Mouse (Mus musculus): ENCODE data around the gene Bpifc. TPM values are rescaled to one million over a fixed set of nuclear protein-coding genes. Genes with fewer than 3 reads are reported as not detected.

Bpifc gene
- total and polyA plus RNA-seq, 2 experiments from 2014 or later = not detected

DNA sequence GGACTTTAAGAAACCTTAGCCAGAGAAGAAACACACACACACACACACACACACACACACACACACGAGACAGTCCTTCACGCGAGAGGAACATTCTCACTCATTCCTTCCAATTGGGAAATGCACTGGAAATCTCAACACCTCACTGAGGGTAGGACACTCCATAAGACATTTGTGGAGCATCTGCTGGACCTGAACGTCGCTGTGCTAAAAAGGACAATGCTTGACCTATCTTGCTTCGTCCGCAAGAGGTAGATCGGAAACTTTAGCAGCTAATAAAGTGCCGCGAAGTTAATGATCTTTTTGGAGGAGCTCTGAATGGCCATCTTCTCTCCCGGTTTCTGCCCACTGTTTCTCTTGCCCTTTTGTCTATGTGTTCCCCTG lies 82.5 kb downstream of the Bpifc start:
- ATAC-seq (ENCODE audit: insufficient read depth, low read depth) (no peak), DNase-seq (ENCODE audit: low spot score) (no peak)
- Histone ChIP-seq H3K9ac (replicated peaks; ENCODE audit: low read depth, low read length) (no peak overlapping the region), H3K4me3 (ENCODE audit: low read depth, low read length) (peak overlapping the region; percentile 56; the same call in 1 of the 2 replicates), H3K4me2 (ENCODE audit: low read depth, low read length) (peak overlapping the region; percentile 92; the same call in 1 of the 2 replicates), H3K27me3 (ENCODE audit: control insufficient read depth, insufficient read depth, low read length) (peaks cover 20% of the 10 kb centered on the region), H3K4me1 (ENCODE audit: control insufficient read depth, insufficient read depth) (peaks cover 12% of the 10 kb centered on the region; the same call in 1 of the 2 replicates), H3K36me3 (replicated peaks; ENCODE audit: control insufficient read depth, insufficient read depth, low read length) (no peaks in the 10 kb centered on the region), H3K27ac (ENCODE audit: low read depth) (no peak overlapping the region), H3K9me3 (replicated peaks; ENCODE audit: control insufficient read depth, low read length) (no peaks in the 10 kb centered on the region)
- WGBS = 52% methylated on average over 11 of the region's 11 CpGs
- TF ChIP-seq CTCF (IDR thresholded peaks at IDR 0.05; ENCODE audit: low read depth) = no peak
- TF ChIP-seq EP300 (IDR thresholded peaks at IDR 0.05; ENCODE audit: low read depth) = no peak

DNA sequence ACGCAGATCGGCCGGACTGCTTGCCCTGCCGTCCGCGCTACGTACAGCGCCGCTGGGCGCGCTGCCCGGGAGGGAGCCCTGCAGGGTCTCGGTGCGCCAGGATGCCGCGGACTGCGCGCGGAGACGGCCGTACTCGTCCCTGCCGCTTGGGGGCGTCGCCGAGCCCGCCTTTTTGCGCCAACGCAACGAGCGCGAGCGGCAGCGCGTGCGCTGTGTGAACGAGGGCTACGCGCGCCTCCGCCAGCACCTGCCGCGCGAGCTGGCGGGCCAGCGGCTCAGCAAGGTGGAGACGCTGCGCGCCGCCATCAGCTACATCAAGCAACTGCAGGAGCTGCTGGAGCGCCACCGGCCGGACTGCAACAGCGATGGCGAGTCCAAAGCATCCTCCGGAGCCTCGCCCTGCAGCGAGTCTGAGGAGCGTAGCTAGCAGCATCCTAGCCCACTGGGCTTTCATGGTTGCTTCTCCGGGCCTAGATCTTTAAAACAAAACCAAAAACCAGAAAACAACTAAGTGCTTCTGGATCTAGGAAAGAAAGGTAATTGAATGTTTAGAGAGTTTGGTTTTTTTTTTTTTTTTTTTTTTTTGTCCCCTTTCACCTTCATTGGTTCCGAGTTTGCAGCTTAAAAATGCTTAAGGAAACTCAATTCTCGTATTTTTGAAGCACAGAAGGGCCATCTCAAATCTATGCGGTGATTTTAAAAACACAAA lies 83.0 kb downstream of the Bpifc start:
- WGBS = 1% methylated on average over 63 of the region's 63 CpGs
- TF ChIP-seq CTCF (IDR thresholded peaks at IDR 0.05; ENCODE audit: low read depth) (peak; percentile 22; the same call in 1 of the 2 replicates), EP300 (IDR thresholded peaks at IDR 0.05; ENCODE audit: low read depth) (no peak)

DNA sequence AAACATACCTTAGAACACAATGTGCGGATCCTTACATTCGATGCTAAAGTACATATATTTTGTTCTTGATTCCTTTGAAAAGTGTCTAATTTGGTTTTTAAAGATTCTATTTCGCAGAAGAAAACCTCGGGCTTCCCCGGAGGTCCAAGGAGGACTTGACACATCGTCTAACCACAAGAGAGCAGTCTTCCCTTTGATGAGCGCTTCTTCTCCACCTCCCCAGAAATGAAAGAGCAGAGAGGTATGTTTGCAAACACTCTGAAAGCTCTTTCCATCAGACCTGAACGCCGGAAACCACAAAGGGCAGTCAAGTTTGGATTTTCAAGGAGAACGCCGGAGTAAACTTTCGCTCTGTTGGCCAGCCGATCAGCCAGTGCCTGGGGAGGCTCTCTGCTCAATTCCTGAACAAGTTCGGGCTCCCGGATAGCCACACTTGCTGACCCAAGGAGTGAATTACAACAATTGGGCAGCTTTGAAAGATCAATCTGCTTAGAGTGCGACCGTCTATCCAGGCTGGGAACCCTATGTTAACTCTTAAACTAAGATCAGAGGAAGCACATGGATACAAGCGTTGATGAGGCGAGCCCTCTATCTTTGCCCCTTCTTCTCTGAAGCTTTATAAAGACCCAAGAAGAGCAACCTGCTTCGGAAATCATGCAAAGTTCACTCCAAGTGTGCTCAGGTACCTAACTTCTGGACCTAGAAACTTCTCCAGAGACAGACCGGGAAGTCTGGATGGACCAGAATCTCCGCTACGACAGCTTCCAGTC lies 83.8 kb downstream of the Bpifc start, which contains the start of gene Ascl4:
TSS of gene Ascl4 (plus strand) at position 6 of the 770 bp plus-strand sequence.
- peaks cover 22% of the 10 kb centered on the region for H3K27me3 ChIP-seq (ENCODE audit: control insufficient read depth, insufficient read depth, low read length)
- H3K27ac ChIP-seq (ENCODE audit: low read depth) = no peak within 1 kb of the TSS
- H3K36me3 ChIP-seq (replicated peaks; ENCODE audit: control insufficient read depth, insufficient read depth, low read length) = no peaks in the 10 kb centered on the region
- no peaks in the 10 kb centered on the region for H3K9me3 ChIP-seq (replicated peaks; ENCODE audit: control insufficient read depth, low read length)
- DNase-seq (ENCODE audit: low spot score) (no peak), ATAC-seq (ENCODE audit: insufficient read depth, low read depth) (no peak)
- H3K4me1 ChIP-seq (ENCODE audit: control insufficient read depth, insufficient read depth) = peaks cover 12% of the 10 kb centered on the region; the same call in 1 of the 2 replicates
- H3K4me3 ChIP-seq (ENCODE audit: low read depth, low read length) = peak within 1 kb of the TSS; percentile 56
- no peak within 1 kb of the TSS for H3K9ac ChIP-seq (replicated peaks; ENCODE audit: low read depth, low read length)
- TF ChIP-seq CTCF (IDR thresholded peaks at IDR 0.05; ENCODE audit: low read depth) (no peak), EP300 (IDR thresholded peaks at IDR 0.05; ENCODE audit: low read depth) (no peak)
- H3K4me2 ChIP-seq (ENCODE audit: low read depth, low read length) = peak within 1 kb of the TSS; percentile 92
- 3% methylated on average over 23 of the region's 23 CpGs for WGBS

More for the DNA sequence above, 83.0 kb downstream of the Bpifc start:
- no peak overlapping the region for H3K9ac ChIP-seq (replicated peaks; ENCODE audit: low read depth, low read length)
- ATAC-seq (ENCODE audit: insufficient read depth, low read depth) = peak; percentile 57; the same call in 1 of the 2 replicates
- H3K9me3 ChIP-seq (replicated peaks; ENCODE audit: control insufficient read depth, low read length) = no peaks in the 10 kb centered on the region
- no peak overlapping the region for H3K27ac ChIP-seq (ENCODE audit: low read depth)
- DNase-seq (ENCODE audit: low spot score) = peak; percentile 34
- H3K36me3 ChIP-seq (replicated peaks; ENCODE audit: control insufficient read depth, insufficient read depth, low read length) = no peaks in the 10 kb centered on the region
- peaks cover 12% of the 10 kb centered on the region; the same call in 1 of the 2 replicates for H3K4me1 ChIP-seq (ENCODE audit: control insufficient read depth, insufficient read depth)
- H3K4me2 ChIP-seq (ENCODE audit: low read depth, low read length) = peak overlapping the region; percentile 92
- peak overlapping the region; percentile 56 for H3K4me3 ChIP-seq (ENCODE audit: low read depth, low read length)
- H3K27me3 ChIP-seq (ENCODE audit: control insufficient read depth, insufficient read depth, low read length) = peaks cover 22% of the 10 kb centered on the region

DNA sequence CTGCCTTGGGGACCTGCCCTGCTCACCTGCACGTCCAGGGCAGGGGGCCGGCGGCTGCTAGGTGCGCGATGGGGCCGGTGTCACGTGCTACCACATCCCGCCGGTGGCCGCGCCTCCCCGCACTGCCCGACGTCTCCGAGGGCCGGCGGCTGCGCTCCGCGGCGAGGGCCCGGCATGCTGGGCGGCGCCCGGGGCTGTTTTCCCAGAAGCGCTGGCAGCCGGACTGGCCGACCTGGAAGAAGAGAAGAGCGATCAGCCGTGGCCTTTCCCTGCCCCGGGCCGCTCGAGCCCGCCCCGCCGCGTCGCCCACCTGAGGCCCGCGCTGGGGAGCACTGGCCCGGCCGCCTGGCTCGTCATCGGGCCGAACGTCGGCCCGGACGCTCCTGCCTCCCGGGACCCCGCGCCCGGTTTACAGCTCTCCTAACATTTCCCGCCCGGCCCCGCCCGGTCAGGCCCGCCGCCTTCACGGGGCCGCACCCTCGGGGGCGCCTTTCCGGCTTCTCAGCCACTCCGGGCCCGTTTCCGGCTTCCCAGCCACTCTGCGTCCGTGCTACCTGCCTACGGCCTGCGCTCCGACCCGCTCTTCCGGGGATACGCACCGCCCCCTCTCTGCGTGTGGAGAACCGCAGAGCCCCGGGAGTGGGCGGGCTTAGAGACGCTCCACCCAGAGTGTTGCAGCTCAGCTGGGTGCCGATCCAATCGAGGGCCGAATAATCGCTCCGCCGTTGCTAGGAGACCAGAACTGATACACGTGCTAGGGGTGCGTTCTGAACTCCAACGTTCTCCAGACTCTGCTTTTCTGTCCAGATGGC lies 95.0 kb downstream of the Bpifc start, which contains the start of gene Prdm4:
TSS of gene Prdm4 (minus strand) at position 645 of the 812 bp plus-strand sequence.
- TF ChIP-seq EP300 (IDR thresholded peaks at IDR 0.05; ENCODE audit: low read depth) = no peak
- TF ChIP-seq CTCF (IDR thresholded peaks at IDR 0.05; ENCODE audit: low read depth) = peak; percentile 58
- H3K27me3 ChIP-seq (ENCODE audit: control insufficient read depth, insufficient read depth, low read length) = no peaks in the 10 kb centered on the region
- peaks cover 28% of the 10 kb centered on the region for H3K36me3 ChIP-seq (replicated peaks; ENCODE audit: control insufficient read depth, insufficient read depth, low read length)
- H3K9me3 ChIP-seq (replicated peaks; ENCODE audit: control insufficient read depth, low read length) = no peaks in the 10 kb centered on the region
- peak within 1 kb of the TSS; percentile 89 for H3K27ac ChIP-seq (ENCODE audit: low read depth)
- H3K4me3 ChIP-seq (ENCODE audit: low read depth, low read length) = peak within 1 kb of the TSS; percentile 95
- H3K9ac ChIP-seq (replicated peaks; ENCODE audit: low read depth, low read length) = peak within 1 kb of the TSS; percentile 84
- DNase-seq (ENCODE audit: low spot score) (peak; percentile 97), ATAC-seq (ENCODE audit: insufficient read depth, low read depth) (peak; percentile 100)
- H3K4me1 ChIP-seq (ENCODE audit: control insufficient read depth, insufficient read depth) = no peaks in the 10 kb centered on the region
- H3K4me2 ChIP-seq (ENCODE audit: low read depth, low read length) = peak within 1 kb of the TSS; percentile 98
- under 1% methylated on average over 61 of the region's 90 CpGs for WGBS

Other genes starting within 250 kb of the Bpifc start
- 22.5 and 29.1 TPM in 2 replicates for gene Pwp1, start 182.4 kb downstream of the Bpifc start, total RNA-seq (2014; rRNA removed; ENCODE audit: low replicate concordance)
- 25.7 and 29.4 TPM in 2 replicates for gene Pwp1, start 182.4 kb downstream of the Bpifc start, polyA plus RNA-seq (2015; fragmentation: Nextera tagmentation; extraction: Ambion mirVana)
- gene Prdm4, start 94.8 kb downstream of the Bpifc start, total RNA-seq (2014; rRNA removed; ENCODE audit: low replicate concordance) = 29.1 and 34.5 TPM in 2 replicates
- gene Prdm4, start 94.8 kb downstream of the Bpifc start, polyA plus RNA-seq (2015; fragmentation: Nextera tagmentation; extraction: Ambion mirVana) = 4.4 and 4.6 TPM in 2 replicates
- not detected in 2 replicates for gene Ascl4, start 84.2 kb downstream of the Bpifc start, total RNA-seq (2014; rRNA removed; ENCODE audit: low replicate concordance)
- gene Ascl4, start 84.2 kb downstream of the Bpifc start, polyA plus RNA-seq (2015; fragmentation: Nextera tagmentation; extraction: Ambion mirVana) = not detected in 2 replicates
- gene Rtcb, start 54.1 kb downstream of the Bpifc start, total RNA-seq (2014; rRNA removed; ENCODE audit: low replicate concordance) = 45.9 and 67.1 TPM in 2 replicates
- 96.2 and 101 TPM in 2 replicates for gene Rtcb, start 54.1 kb downstream of the Bpifc start, polyA plus RNA-seq (2015; fragmentation: Nextera tagmentation; extraction: Ambion mirVana)
- gene Fbxo7, start 10.1 kb upstream of the Bpifc start, total RNA-seq (2014; rRNA removed; ENCODE audit: low replicate concordance) = 13.3 and 19.9 TPM in 2 replicates
- gene Fbxo7, start 10.1 kb upstream of the Bpifc start, polyA plus RNA-seq (2015; fragmentation: Nextera tagmentation; extraction: Ambion mirVana) = 16.1 TPM in 2 replicates